Mouse (Mus musculus): ENCODE data around the gene Chaf1a.

Gene Chaf1a

DNA sequence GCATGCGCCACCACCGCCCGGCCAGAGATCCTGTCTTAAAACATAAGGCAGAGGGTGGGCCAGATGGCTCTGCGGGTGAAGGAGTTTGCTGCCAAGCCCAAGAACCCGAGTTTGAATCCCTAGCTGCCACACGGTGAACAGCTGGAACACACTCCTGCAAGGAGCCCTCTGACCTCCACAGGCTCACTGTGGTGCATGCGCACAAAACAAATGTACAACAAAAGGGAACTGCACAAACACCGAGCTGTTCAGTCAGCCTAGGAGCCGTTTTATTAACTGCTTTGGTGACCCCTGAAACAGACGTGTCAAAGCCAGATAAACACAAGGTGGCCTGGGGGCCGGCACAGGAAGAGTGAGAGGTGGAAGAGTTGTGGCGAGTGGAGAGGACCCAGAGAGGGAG, 79.2 kb downstream of the Chaf1a start:
- DNase-seq (ENCODE audit: low read depth, low spot score), result peak; percentile 23

DNA sequence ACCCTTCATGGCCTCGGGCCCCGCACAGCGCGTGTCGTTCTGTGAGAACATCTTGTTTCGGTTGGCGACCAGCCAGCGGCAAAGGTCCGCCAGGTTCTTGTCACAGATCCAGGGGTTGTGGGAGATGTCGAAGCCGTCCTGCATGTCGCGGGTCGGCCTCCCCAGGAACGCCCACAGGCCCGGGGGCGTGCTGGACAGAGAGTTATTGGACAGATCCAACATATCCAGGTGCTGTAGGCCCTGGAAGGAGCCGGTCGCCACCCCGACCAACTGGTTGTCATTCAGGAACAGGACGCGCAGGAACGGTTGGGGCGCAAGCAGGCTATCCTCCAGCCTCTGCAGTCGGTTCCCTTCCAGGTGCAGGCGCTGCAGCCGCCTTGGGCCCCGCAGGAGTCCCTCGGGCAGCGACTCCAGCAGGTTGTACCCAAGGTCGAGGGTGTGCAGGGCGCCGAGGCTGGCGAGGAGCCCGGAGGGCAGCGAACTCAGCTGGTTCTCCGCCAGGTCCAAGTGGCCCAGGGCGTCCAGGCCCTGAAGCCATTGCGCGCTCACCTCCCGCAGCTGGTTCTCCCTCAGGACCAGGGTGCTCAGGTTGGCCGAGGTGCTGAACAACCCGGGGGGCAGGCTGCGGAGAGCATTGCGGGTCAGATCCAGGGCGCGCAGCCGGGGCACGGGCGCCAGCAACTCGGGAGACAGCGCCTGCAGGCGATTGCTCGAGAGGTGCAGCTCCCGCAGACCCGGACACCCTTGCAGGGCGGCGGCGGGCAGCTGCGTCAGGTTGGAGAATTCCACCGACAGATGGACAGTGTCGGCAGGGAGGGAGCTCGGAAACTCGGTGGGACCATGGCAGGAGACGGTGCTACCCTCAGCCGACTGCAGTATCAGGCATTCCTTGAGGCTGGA, 80.0 kb downstream of the Chaf1a start:
- DNase-seq (ENCODE audit: low read depth, low spot score), result peak; percentile 35

DNA sequence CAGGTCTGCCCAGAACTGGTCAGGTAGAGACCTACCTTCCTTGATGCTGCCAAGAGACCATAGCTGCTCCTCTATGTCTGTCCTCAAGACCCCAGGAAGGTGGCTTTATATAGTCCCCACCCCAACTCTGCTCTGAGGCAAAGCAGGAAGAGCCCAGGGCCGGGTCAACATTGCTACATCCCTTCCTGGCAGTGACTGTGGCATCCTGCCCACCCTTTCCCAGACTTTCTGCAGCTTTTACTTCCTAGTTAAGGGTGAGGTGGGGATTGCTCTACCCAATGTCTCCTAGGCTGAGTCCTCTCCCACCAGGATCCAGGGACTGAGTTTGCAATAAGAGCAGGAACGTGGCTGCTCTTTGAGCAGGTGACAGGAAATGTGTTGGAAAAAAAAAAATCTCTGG, 81.6 kb downstream of the Chaf1a start, which contains the start of gene Lrg1:
Lrg1 (minus strand) TSS at position 176 of the 400 bp plus-strand sequence.
- DNase-seq (ENCODE audit: low read depth, low spot score), result no peak

All from R1 (cell line).